Mouse (Mus musculus) 3T3-L1 (cell line): Measurements from ENCODE around the gene Pde4d.

Experiments
- DNase-seq: peaks from one replicate; pipeline ENCODE4 v3.0.0-alpha.2; 2015; ENCODE audit warnings: low read depth, low spot score

The Pde4d gene

DNA sequence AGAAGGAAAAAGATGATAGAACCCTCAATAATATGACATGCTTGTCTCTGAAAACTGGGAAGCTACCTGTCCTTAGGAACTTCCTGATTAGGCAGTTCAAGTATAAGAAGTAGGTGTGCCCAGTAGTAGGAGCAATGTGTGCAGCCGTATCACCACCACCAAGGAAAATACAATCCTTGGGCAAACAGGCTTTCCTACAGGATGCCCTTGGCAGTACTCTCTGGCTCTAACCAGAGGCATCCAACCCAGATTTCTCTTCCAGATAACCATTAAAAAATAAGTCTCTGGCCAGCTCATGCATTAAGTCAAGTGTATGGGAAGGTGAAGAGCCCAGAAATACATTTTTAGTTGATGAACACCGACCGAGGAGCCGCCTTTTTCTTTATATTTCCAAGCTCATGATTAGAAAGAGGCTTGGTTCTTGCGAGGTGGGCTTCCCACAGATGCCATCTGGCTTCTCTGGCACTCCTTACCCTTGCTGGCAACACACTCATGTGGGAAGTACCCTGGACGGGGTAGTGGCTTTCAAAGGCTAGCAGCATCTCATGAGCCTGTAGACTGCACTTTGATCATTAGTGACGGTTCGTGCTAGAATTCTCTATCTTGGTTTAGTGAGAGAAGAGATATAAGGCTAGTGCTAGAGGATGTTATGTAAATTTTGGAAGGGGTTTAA, 375.0 kb downstream of the Pde4d start:
- DNase-seq: no peak

DNA sequence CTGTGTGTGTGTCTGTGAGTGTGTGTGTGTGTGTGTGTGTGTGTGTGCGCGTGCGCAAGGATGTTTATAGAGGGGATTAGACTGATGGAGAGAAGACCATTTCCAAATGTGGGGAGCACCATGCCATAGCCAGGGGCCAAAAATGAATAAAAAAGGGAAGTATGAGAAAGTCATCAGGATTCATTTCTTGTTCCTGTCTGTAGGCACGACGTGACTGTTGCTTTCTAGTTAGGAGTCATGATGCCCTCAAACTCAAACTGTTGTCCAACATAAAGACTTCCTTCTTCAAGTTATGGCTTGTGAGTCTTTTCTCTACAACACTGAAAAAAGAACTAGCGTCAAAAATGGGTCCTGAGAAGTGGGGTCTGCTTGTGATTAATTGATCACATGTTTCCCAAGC, 375.8 kb downstream of the Pde4d start:
- DNase-seq: no peak

DNA sequence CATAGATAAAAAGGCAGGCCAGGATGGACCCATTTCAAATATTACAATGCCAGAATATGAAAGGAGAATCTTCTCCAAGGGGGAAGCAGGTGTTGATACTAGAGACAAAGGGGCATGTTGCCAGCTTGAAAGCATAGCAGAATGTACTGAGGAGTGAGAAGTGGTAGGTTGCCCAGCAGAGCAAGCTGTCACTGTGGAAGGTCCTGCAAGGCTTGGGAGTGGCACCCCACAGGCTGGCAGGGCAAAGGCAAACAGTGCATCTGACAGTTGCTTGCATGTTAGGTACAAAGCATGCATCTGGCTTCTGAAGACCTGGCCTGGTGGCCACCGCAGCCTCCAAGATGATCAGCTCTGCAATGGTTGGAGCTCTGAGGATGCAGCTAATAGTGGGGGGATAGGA, 384.4 kb downstream of the Pde4d start:
- DNase-seq: no peak

DNA sequence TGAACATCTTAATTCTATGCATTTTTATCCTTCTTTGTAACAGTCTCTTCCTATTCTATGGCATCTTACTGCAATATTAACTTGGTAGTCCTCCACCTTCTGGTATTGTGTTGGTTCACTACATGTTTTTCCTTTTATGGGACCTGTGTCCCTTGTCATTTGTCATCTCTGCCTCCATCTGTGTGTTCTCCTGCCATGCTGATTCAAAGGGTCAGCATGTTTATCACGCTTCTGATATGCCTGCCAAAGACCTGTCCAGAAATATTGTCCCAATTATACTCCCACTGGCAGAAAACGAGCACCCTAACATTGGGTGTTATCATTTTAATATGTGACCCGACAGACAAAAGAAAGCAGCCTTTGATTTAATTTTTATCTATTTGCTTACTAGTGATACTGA, 386.6 kb downstream of the Pde4d start:
- no peak for DNase-seq

DNA sequence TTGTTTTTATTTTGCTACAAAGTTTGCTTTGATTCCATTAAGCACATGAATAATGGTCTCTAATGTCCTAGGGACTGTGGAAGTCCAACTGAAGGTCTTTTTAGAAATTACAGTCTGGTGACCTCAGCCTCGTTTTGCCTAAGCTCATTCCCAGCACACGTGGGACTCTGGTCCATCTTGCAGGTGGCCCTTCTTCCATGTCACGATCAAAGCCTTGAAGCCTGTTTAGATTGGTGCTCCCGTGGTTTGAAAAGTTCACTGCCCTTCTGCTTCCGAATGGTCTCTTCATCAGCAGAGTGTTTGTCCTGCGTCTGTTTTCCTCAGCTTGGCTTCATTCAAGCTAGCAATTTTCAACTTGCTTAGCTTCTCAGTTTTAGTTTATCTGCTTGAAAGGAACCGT, 389.4 kb downstream of the Pde4d start:
- DNase-seq: no peak

DNA sequence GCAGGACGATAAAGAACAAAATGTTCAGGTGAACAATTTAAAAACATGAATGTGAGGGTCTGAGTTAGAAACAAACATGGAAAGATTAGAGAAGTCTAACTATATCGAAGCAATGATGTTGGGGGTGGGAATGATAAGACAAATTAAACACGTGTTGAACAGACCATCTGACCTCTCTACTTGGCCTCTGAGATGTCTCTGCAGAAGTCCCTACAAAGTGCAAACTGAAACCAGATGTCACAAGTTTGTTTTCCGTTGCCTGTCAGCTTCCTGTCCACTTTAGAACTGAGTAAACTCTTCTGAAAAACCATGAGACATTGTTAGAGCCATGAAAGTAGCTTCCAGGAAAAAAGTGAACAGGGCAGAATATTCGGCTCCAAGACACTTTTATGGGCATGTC, 404.3 kb downstream of the Pde4d start:
- DNase-seq: peak; percentile 34

DNA sequence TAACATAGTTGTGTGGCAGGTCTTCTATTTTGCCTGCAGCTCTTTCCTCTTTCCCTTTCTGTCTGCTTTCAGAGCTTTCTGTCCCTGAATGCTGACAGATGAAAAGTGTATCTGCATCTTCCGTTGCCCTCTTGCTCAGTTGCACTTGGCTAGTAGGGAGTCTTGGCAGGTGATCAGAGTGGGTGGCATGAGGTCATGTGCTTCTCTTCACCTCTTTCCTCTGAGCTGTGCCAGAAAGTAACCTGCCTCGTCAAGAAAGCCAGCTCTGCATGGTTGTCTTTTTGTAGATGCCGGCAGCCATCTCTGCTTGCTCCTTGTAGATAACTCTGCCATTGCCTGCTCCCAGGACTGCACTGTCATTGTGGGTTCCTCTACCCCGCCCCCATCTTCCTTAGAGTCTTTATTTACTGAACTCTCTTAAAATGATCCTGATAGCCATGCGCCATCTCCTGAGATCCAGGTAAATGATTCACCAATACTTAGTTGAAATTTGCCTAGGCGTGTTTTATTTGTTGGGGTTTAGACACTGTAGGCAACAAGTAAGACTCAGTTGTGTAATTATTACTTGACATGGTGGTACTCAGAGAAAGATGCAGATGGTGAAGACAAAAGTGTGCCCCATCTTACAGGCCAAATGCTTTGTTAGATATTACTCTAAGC, 407.2 kb downstream of the Pde4d start:
- no peak for DNase-seq

DNA sequence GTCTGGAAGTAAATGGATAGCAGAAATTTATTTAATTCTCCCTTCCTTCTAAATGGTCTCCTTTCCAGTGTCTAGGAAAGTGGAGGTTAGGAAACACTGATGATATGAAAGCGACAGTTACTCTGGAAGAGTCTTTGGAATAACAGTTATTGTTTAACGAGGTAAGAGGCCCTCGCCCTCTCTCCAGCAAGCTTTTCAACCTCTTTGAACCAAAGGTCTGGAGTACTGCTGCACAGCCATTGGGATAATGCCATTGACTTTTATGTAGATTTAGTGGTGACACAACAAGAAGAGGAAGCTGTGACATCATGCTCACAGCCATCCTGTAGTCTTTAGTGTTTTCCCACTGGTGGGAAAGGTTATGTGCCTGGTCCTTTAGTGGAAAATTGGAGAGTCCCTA, 409.6 kb downstream of the Pde4d start:
- DNase-seq: no peak

DNA sequence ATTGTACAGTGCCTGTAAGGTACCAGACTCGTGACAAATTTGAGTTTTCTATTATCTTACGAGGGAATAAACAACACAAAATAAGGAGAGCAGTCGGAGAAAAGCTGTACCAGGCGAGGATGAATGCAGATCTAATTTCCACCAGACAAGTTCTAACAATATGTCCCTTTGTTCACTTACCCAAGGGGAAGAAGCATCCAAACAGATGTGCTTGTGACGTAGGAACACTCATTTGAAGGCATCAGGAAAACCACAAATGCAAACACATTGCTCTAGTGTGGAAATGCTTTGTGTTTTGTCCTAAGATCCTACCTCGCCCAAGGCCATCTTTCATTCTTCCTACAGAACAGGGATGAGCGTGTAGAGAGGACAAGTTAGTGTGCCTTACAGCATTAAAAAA, 411.0 kb downstream of the Pde4d start:
- no peak for DNase-seq

DNA sequence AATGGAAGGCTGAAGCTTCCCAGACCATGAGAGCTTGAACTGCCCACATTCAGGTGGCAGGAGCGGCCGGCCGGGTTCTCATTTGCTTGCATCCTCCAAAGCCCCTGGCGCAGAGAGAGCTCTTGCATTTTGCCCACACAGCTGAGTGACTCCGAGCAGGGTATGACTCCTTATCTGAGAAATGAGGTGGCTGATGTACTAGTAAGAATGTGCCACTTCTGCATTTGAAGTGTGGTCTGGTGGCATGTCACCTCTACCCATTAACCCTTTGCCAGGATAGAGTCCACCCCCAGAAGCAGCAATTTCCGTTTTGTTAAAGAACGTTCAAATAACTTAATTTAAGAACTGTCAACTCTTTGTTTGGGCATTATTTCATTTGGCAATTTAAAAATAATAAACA, 412.0 kb downstream of the Pde4d start:
- DNase-seq: no peak

DNA sequence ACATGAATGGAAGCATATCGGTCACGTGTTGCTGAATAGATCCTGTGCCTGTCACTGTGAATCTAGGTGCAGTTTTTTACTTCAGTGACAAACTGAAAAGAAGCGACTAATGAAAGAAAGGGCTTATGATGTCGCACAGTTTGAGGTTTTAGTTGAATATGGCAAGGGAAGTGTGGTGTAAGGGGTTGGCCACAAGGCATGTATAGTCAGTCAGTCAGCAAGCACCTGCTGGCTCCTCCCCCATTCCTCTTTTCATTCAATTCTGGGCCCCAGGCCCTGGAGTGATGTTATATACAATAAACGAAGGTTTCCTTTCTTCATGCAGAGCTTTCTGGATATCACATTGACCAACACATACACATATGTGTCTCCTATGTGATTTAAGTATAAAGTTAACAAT, 412.4 kb downstream of the Pde4d start:
- no peak for DNase-seq

DNA sequence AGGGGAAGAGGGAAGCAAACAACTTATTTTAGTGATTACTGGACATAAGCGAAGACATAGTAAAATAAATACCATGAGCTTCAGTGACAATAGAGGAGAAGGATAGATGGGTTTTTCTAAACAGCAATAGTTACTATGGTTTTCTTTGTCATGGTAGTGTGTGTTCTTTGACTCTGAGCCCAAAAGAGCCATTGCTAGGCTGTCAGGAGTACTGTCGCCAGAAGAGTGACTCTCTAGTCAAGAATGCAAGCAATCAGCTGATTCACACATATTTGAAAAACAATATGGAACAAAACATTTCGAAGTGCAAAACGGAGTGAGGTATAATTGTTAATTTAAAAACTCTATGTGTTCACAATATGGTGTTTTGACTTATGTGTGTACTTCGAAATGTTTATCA, 450.4 kb downstream of the Pde4d start:
- peak; percentile 52 for DNase-seq

DNA sequence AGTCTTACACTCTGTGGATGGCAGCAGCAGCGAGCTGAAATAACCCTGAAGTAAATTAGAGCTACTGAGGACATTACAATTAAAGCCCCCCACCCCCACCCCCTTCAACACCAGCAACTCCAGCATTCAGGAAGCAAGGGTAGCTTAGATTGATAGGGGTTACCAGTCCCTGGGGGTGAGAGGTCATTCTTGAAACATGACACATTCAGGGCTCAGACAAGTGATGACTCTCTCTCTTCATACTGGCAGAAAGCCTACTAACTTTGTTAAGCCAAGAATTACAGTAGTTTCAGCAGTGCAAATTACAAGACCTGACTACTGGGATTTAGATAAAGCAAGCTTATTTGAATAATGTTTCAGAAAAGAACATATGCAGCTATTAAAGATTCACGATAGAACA, 455.4 kb downstream of the Pde4d start:
- DNase-seq: peak; percentile 61

DNA sequence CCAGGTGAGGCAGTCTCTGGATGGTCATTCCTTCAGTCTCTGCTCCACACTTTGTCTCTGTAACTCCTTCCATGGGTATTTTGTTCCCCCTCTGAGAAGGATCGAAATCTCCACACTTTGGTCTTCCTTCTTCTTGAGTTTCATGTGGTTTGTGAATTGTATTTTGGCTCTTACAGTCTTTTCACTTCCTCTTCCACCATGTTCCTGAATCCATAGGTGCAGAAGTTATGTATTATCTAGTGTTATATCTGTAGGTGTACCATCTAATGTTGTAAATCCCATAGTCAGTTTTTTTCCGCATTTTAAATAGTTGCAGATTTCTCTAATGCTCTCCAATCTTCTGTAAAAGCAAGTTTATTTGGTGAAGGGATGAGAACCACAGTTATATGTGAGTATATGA, 459.4 kb downstream of the Pde4d start:
- DNase-seq: no peak

DNA sequence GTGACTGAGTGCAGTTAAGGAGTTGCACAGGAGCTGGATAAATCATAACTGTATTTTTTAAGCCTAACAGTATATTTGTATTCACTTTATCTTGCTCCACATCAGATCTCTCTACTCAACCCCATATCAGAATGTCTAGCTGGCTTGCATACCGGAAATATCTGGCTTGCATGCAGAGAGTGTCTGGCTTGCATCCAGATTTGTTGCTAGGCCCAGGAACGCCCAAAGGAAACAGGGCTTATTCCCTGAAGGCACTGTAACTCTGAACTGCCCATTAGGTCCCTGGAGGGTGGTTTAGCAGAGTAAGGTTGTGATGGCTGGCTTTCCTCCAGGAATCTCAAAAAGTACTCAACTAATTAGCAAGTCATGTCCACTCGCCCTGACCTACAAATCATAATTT, 464.9 kb downstream of the Pde4d start:
- peak; percentile 75 for DNase-seq

DNA sequence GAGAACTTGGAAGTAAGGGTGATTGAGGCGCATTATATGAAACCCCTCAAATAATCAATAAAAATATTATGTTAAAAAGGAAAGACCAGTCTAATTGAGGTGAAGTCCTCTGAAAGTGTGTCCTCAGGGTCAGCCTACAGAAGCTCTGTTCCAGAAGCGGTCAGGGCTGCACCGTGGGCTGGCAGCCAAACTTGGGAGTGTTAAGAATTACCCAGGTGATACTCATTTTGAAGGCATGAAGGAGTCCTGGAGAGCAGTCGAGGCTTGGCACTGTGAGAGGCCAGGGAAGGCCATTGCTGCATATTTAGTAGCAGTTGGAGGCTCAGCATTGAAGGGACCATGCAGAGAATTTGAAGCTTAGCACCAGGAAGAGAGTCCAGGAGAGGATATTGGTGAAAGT, 471.4 kb downstream of the Pde4d start:
- no peak for DNase-seq

DNA sequence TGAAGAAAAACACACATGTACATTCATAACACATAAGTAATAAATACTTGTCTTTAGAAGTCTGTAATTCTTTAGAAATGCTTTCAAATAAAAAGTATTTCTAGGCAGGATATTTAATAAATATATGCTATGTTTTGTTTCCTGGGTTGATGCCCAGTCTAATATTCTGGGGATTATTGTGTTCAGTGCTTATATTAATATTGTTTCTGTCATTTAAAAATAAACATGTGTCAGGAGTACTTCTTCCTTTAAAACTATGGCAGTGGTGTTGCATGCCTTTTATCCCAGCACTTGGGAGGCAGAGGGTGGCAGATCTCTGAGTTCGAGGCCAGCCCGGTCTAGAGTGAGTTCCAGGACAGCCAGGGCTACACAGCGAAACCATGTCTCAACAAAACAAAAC, 485.1 kb downstream of the Pde4d start:
- no peak for DNase-seq

DNA sequence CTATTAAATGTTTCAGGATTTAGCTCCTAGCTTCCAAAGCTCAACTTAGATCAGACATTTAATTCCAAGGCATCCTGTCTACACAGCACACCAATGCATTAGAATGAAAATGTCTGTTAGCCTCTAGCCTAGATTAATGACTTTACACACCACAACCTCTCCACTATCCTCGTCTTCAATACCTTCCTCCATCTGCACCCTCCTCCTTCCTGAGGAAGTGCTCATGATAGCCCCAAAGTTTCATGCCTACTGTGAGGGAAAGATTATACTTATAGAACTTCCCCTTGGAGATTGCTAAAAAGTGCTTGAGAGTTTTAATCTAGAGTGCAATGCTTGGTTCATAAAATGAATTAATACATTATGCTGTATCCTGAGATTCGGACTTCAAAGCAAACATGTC, 487.5 kb downstream of the Pde4d start:
- DNase-seq: no peak

DNA sequence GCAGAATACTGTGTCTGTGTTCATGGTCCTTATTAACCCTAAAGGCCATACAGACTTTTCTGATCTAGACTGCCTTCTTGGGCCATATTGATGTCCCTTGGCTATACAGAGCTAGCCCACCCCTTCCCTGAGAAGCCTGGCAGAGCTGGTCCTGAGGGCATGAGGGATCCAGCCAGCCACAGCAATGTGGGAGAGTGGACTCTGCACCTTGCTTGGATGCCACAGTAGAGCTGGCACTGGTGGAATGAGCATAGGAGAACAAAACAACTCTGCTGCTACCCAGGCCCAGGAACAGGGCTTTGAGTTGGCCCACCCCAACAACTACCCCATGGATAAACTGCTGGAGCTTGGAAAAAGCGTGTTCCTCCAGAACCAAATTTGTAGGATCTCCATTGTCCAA, 503.2 kb downstream of the Pde4d start:
- DNase-seq: no peak

DNA sequence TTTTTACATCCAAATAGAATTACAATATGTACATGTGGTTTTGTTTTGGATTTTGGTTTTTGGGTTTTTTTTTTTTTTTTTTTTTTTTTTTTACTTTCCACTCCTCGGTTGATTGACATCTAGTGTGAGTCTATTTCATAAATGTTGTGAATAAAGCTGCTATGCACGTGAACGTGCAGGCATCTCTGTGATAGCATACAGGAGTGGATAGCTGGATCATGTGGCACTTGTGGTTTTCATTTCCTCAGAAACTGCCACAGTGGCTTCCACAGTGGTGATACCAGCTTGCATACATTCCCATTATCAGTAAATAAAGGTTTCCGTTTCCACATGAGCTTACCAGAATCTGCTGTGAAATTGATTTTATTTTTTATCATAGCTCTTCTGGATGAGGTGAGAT, 506.3 kb downstream of the Pde4d start:
- DNase-seq: no peak

DNA sequence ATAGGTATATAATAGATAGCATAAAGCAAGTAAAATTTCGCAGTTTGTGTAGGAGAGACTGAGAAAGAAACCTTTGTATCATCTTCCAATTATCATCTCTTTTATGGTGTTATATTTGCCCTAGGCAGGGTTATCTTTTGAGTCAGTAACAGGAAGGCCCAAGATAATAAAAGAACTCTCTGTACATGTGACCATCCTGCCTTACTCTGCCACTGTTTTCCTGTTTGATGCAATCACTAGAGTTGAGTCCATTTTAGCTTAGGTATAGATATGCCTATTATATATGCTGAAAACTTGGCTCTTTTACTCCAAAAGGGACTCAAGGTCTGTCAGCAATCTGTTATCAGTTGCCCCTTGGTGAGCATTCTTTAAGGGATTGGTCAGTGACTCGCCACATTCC, 514.3 kb downstream of the Pde4d start:
- DNase-seq: peak; percentile 29

DNA sequence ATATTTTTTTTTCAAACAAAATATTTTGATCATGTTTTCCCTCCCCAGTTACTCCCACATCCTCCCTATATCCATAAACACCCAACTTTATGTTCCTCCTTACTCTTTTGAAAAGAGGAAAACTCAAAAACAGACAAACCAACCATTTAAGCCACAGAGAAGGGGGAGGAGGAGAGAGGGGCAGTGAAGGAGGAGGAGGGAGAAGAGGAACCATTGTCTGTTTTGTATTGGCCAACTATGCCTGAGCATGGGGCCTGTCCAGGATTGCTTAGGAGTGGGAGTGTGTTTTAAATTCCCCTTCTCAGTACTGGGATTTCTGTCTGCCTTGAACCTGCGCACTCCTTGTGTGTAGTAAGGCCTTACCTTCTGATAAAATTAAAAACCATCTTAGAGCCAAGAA, 531.4 kb downstream of the Pde4d start:
- DNase-seq: no peak

DNA sequence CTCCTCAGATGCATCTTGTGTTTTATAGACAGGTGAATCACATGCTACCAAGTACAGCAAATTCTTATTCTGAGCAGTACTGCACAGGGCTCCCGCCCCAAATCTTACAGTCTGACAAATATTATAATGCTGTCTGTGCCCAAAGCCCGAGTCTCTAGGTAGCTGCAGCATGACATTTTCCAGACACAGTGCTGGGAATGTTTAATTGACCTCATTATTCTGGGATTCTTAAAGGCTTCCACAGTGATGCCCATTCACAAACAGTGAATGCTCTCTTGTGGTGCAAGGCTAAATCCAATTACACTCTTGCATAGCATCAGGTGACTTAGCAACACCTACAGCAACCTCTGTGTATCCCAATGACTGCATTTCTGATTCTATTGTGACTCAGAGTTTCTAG, 549.0 kb downstream of the Pde4d start:
- no peak for DNase-seq

DNA sequence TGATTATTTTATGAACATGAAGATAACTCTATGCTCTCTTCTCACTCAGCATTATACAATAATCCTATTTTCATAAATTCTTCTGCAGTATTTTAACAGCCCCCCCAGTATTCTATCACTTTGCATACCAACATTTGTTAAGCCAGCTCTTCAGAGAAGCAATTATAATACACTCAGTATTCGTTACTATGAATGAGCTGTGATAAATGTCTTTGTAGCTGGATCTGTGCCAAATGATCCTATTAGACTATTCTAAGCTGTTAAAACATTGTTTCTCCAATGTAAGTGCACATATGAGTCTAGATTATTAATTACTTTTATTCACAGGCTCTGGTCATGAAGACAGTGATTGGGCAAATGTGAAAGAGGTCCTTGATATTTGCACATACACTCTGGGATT, 575.0 kb downstream of the Pde4d start:
- no peak for DNase-seq
